Mouse (Mus musculus) thymus, adult 2 months (tissue): ENCODE measurements around the gene Kpna4. TPM values are rescaled to one million over a fixed set of nuclear protein-coding genes. Genes with fewer than 3 reads are reported as not detected.

Experiments used
- DNase-seq: peaks from one replicate; pipeline ENCODE4 v3.0.0; 2021
- H3K27ac ChIP-seq: fragments of 200-500 bp; 2 replicates; pipeline ENCODE4 v1.5.1; 2012; ENCODE audit warnings: low read length, control low read depth; ENCODE audit not compliant: control insufficient read depth, insufficient read depth
- H3K27me3 ChIP-seq: fragments of 200-500 bp; 2 replicates; pipeline ENCODE4 v1.6.1; 2012; ENCODE audit warnings: mild to moderate bottlenecking, low read length, moderate library complexity, mixed read lengths; ENCODE audit not compliant: control insufficient read depth, insufficient read depth
- H3K36me3 ChIP-seq: fragments of 200-500 bp; 2 replicates; pipeline ENCODE4 v1.6.1; 2012; ENCODE audit warnings: mild to moderate bottlenecking, low read length, moderate library complexity; ENCODE audit not compliant: control insufficient read depth, insufficient read depth
- H3K4me1 ChIP-seq: fragments of 200-500 bp; replicated peaks from 2 replicates; pipeline ENCODE4 v1.6.1; 2012; ENCODE audit warnings: low read length; ENCODE audit not compliant: control insufficient read depth, insufficient read depth
- H3K4me3 ChIP-seq: fragments of 200-500 bp; 2 replicates; pipeline ENCODE4 v1.5.1; 2012; ENCODE audit warnings: mild to moderate bottlenecking, low read length, control low read depth, moderate library complexity; ENCODE audit not compliant: control insufficient read depth, insufficient read depth
- CTCF ChIP-seq: fragments of 200-500 bp; IDR thresholded peaks from 2 replicates; pipeline ENCODE4 v1.5.1; 2012; ENCODE audit warnings: mild to moderate bottlenecking, control low read depth, low read length, moderate library complexity, borderline replicate concordance; ENCODE audit not compliant: control insufficient read depth, poor library complexity, insufficient read depth; ENCODE audit errors: extremely low read depth
- POLR2A ChIP-seq: fragments of 200-500 bp; IDR thresholded peaks from 2 replicates; pipeline ENCODE4 v1.6.1; 2012; ENCODE audit warnings: mild to moderate bottlenecking, low read length, control low read depth, moderate library complexity; ENCODE audit not compliant: control insufficient read depth, poor library complexity, insufficient read depth; ENCODE audit errors: extremely low read depth
- WGBS: fragments of 180-500 bp; shearing (Covaris S2); methylation state at CpG from one replicate; pipeline ENCODE4 v1.1.7; 2018; 5-methylcytosine and 5-hydroxymethylcytosine counted together
- polyA plus RNA-seq: library from polyadenylated mRNA; depleted of rRNA; stranded (reverse); fragments of >200 nt; gene quantifications from 2 replicates; pipeline ENCODE4 v1.2.3, GENCODE M21; 2012

The Kpna4 gene
- polyA plus RNA-seq, 1 experiment, result 21.6 TPM

DNA sequence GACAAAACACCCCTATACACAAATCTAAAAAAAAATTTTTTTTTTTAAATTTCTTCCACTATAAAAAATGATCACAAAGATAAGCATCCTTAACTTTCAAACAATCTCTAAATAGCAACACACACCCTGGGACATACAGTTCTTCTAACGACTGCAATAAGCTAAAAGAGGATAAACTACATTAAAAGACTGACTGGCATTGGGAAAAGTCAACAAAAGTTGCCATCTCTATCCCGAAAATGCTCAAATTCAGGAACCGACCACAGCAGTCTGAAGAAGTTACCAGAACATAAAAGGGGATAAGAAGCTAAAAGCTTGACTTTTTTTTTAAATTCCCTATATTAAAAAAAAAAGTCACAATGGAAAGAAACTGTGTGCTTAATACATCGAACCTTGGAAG is 1.5 kb downstream of the Kpna4 start:
- Histone ChIP-seq H3K27me3 (no peaks in the 10 kb centered on the region), H3K27ac (no peak overlapping the region), H3K4me3 (no peak overlapping the region), H3K4me1 (peaks cover 4% of the 10 kb centered on the region; the same call in 1 of the 2 replicates), H3K36me3 (no peaks in the 10 kb centered on the region)
- no peak for DNase-seq
- TF ChIP-seq POLR2A (no peak), CTCF (no peak)
- 17% methylated on average over 4 of the region's 4 CpGs for whole genome bisulfite sequencing

DNA sequence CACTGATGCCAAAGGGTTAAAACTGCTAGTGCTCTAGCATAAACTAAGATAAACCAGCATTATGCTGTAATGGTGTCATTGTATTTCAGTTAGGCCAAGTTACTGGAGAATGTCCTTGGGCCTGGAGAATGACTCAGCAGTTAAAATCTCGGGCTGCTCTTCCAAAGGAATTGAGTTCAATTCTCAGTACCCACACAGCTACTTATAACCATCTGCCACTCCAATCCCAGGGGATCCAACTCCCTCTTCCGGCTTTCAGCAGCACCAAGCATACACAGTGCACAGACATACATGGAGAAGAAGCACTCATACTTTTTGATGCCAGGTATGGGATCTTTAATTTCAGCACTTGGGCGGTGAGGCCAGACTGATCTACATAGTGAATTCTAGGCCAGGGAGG is 8.1 kb downstream of the Kpna4 start:
- no peak overlapping the region for H3K4me3 ChIP-seq
- DNase-seq, result no peak
- H3K27me3 ChIP-seq, result no peaks in the 10 kb centered on the region
- no peak overlapping the region for H3K27ac ChIP-seq
- peaks cover 2% of the 10 kb centered on the region; the same call in 1 of the 2 replicates for H3K4me1 ChIP-seq
- TF ChIP-seq POLR2A, result no peak
- TF ChIP-seq CTCF, result no peak
- 76% methylated on average over 3 of the region's 3 CpGs for WGBS
- no peaks in the 10 kb centered on the region for H3K36me3 ChIP-seq

DNA sequence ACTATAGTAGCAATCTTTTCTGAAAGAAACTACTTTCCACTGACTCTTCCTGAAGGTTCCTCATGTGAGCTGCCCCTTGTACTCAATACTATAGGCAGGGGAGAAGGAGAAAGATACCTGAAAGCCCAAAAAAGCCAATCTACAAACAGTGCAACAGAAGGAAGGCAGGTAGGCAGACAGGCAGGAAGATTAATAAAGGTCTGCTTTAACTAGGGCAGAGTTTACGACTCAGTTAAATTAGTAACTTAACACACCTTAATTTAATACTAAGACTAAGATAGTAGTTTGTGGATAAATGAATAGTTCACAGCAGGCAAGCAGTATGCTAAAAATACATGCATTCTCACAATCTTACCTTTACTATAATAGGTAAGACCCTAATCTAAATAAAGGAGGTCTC is 12.2 kb downstream of the Kpna4 start:
- Histone ChIP-seq H3K27me3 (no peaks in the 10 kb centered on the region), H3K36me3 (no peaks in the 10 kb centered on the region), H3K4me1 (no peaks in the 10 kb centered on the region; the same call in 1 of the 2 replicates), H3K27ac (no peak overlapping the region), H3K4me3 (no peak overlapping the region)
- TF ChIP-seq CTCF, result no peak
- TF ChIP-seq POLR2A, result no peak
- no peak for DNase-seq
- WGBS, result 96% methylated on average over 1 of the region's 1 CpGs

DNA sequence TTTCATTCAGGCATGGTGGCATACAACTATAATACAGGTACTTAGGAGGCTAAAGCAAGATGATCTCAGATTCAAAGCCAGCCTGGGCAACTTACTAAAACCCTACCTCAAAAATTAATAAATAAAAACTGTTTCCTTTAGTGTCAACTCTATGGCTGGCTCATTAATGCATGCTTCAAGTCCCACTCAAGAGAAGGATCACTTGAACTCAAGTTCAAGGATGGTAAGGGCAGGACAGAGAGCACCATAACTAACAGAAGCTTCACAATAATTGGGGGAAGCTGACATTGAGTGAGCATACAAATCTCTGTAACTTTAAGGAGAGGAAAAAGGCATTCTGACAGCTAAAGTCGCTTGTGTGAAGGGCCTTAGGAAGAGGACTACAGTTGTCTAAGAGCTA is 13.0 kb downstream of the Kpna4 start:
- no peak for DNase-seq
- Histone ChIP-seq H3K36me3 (no peaks in the 10 kb centered on the region), H3K4me1 (no peaks in the 10 kb centered on the region; the same call in 1 of the 2 replicates), H3K27me3 (no peaks in the 10 kb centered on the region), H3K4me3 (no peak overlapping the region), H3K27ac (no peak overlapping the region)
- WGBS, result 64% methylated on average over 1 of the region's 1 CpGs
- no peak for TF ChIP-seq POLR2A
- no peak for TF ChIP-seq CTCF

DNA sequence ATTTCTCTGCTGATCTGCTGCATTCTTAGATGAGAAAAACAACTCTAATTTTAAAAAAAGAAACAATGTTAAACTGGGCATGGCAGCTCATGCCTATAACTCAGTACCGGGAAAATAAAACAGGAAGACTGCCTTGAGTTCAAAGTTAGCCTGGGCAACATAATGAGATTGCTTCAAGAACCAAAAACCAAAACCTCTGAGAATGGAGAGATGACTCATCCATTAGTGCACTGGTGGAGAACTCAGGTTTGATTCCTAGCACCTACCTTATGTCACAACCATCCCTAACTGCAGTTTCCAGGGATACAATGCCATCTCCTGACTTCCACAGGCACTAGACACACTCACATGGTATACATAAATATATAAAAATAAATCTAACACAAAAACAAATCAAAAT is 17.8 kb downstream of the Kpna4 start:
- TF ChIP-seq POLR2A (no peak), CTCF (no peak)
- Histone ChIP-seq H3K4me1 (no peaks in the 10 kb centered on the region; the same call in 1 of the 2 replicates), H3K36me3 (no peaks in the 10 kb centered on the region), H3K27me3 (no peaks in the 10 kb centered on the region), H3K4me3 (no peak overlapping the region), H3K27ac (no peak overlapping the region)
- DNase-seq, result no peak
- WGBS, result 70% methylated on average over 1 of the region's 1 CpGs

DNA sequence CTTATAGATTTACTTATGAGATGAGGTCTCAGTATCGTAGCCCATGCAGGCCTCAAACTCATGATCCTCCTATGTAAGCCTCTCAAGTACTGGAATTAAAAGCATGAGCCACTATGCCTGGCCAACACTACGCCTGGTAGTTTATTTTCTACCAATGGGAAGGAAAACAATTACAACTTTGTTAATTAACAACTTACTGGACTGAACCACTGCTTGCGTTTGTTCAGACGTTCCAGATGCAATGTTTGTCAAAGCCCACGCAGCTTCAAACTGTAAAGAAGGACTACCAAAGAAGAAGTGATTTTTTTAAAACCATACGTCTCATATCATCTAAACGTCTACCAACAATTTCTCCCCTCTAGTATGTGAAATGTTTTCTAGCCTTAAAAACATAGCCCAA is 32.5 kb downstream of the Kpna4 start:
- Histone ChIP-seq H3K4me1 (no peaks in the 10 kb centered on the region), H3K36me3 (peaks cover 59% of the 10 kb centered on the region), H3K27me3 (no peaks in the 10 kb centered on the region), H3K4me3 (no peak overlapping the region), H3K27ac (no peak overlapping the region)
- DNase-seq, result no peak
- over 99% methylated on average over 7 of the region's 7 CpGs for WGBS
- TF ChIP-seq CTCF (no peak), POLR2A (no peak)

DNA sequence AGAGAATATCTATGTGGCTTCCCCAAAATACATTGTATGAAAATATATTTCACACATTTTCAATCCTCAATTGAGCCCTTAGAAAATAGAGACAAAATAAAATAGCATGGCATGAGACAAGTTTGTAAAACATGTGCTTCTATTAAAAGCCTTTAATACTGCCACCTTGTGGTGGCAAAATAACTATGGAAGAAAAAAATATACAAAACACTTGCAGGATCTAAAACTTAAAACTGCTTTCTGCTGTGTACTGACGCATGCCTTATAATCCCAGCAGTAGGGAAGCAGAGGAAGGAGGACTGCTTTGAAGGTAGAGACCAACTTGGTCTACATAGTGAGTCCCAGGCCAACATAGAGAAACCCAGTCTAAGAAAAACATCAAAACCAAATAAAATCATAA is 62.9 kb downstream of the Kpna4 start:
- no peak for DNase-seq
- TF ChIP-seq POLR2A, result no peak
- no peak for TF ChIP-seq CTCF
- 62% methylated on average over 1 of the region's 1 CpGs for WGBS

More for the DNA sequence above, 62.9 kb downstream of the Kpna4 start:
- Histone ChIP-seq H3K4me1 (no peaks in the 10 kb centered on the region), H3K27me3 (no peaks in the 10 kb centered on the region), H3K4me3 (no peak overlapping the region), H3K27ac (no peak overlapping the region), H3K36me3 (no peaks in the 10 kb centered on the region)
